Mouse (Mus musculus): ENCODE measurements around the gene Heatr5b.

DNA sequence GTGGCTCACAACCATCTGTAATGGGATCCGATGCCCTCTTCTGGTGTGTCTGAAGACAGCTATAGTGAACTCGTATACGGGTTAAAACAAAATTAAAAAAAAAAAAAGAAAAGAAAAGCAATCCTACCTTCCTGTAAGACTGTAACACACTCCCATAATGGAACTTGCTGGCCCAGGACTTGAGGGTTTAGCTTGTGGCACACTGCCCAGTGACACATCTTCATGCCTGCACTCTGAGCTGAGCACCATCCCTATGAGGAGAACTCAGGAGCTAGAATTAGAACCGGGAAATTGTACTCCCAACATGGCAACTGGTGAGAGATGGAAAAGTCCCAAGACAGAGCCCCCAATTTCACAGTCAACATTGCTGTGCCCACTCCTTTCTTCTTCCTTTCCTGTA lies 48.1 kb upstream of the Heatr5b start:
- TF ChIP-seq CTCF (IDR thresholded peaks at IDR 0.05; ENCODE audit: low read depth, low read length) (no peak), POLR2A (IDR thresholded peaks at IDR 0.05; ENCODE audit: borderline replicate concordance, low read depth, low read length) (no peak)

Data from bone marrow macrophage, adult 2 months (primary cell).